Mouse (Mus musculus) heart, postnatal 14 days (tissue): ENCODE results near the gene Orm3. TPM values are rescaled to one million over a fixed set of nuclear protein-coding genes. Genes with fewer than 3 reads are reported as not detected.
A peak's percentile ranks its signal among the peaks of the same experiment; 100 is the strongest.

Experiments used
- DNase-seq, 2 experiments: peaks; one replicate each; pipeline ENCODE4 v3.0.0; 2021 to 2022
- intact Hi-C: fragments of 180-260 bp; cut with DNase I; formaldehyde crosslinking; loops from one replicate; pipeline ENCODE4 v1.15.1; 2025
- total RNA-seq, 2 experiments: library from RNA; stranded (reverse); gene quantifications; 2 replicates each; pipeline ENCODE4 v1.2.3; 2021

Orm3 gene
- total RNA-seq, 2 experiments from 2014 or later = 0.49 to 1.4 TPM

DNA sequence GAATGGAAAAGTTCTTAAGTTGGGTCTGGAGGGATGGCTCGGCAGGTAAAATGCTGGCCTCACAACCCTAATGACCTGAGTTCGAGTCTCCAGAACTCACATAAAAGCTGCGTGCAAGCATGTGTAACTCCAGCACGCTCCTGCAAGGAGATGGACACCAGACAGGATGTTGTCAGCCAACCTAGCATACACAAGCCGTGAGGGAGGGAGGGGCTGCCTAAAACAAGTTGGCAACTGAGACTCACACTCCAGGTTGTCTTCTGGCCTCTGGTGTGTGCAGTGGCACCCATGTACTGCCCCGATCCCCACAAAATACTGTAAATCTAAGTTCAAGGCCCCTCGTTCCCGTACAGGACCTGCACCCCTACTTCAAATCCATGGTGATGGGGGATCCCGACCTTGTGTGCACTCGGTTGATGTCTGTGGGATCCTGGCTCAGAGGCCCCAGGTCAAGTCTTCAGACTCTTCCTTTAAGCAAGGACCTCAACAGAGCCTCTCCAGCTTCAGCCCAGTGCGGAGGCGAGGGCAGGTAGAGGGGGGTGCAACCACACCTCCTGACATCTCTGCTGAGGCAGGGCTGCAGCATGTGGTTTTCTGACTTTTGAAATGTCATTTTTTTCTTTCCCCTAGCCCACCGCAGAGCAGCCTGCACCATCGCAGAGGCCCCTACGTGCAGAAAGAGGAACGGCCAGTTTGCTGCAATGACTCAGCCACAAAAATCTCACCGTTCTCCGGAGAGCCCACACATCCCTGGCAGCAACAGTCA is 44.8 kb downstream of the Orm3 start:
- no peak for DNase-seq
- intact Hi-C loops = no loop called here

DNA sequence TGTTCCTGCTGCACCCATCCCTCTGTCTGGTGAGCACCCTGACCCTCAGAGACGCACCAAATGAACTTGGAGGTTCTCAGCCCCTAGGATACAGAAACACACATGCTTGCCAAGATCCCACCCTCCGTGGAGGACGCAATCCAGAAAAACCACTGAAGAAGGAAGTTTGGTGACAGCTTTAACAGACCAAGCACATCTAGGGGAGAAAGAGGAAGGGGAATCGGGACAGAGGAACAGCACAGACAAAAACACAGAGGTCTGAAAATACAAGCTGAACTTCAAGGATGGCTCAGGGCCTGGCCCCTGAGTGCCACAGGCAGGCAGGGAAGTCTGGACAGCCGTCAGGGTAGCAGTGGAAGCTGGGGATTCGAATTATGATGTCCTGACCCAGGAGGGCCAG is 45.7 kb downstream of the Orm3 start:
- intact Hi-C loops = no loop called here
- no peak for DNase-seq

DNA sequence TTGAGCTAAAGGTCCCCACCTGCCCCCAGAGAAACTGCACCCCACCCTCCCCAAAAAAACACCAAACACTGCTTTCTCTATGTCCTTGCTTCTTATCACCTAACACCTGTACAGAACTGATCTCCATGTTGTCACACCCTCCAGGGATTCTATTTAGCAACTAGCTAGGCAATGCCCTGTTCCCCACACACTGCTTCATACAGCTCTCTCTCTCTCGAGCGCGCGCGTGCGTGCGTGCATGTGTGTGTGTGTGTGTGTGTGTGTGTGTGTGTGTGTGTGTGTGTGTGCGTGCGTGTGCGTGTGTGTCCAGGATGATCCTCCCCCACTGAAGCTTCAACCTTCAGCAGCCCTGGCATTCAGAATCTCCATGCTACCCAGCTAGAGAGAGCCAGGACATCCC is 46.1 kb downstream of the Orm3 start:
- intact Hi-C loops = no loop called here

DNA sequence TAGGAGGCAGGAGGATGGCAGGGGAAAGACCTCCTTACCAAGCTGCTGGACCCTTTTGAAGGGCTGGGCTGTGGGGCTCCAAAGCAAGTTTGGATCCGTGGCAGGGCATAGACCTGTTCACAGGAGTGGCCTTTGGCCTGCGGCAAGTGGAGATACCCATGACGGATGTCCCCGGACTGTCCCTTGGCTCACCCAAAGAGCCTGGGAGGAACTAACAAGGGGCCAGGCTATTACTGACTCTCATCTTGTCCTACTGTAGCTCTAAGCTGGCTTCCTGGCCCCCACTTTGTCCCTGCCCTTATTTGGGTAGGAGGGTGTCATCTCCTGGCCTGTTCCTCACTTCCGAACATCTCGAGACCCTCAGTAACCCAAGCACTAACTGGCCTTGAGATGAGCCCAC is 46.6 kb downstream of the Orm3 start:
- no peak for DNase-seq
- intact Hi-C loops = no loop called here

More for the DNA sequence above, 46.1 kb downstream of the Orm3 start:
- DNase-seq = no peak

- peak; percentile 94 to 95 for DNase-seq
- intact Hi-C loops = no loop called here
Observed at GRCm38 (mm10) chr4:63403040-63403959, 47.3 kb downstream of the Orm3 start, which contains the start of gene Akna. Gene Akna, minus strand, starts transcription at chr4:63403354.

DNA sequence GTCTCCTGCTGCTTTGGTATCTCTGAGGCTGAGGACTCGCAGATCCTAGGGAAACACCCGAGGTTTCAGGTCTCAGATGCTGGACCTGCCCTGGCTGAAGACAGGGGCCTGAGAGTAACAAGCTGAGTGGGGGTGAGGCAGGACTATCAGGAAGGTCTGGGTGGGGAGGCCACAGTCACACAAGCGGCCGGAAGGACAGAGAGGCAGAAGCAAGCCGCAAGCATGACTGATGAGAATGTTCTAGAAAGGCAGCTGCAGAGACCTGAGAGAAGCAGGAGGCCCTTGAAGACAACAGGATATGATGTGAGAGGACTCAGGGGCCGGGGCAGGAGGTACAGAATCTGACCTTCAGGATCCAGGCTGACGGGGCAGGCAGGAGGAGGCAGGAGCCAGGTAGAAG is 48.2 kb downstream of the Orm3 start:
- no peak for DNase-seq
- intact Hi-C loops = no loop called here

DNA sequence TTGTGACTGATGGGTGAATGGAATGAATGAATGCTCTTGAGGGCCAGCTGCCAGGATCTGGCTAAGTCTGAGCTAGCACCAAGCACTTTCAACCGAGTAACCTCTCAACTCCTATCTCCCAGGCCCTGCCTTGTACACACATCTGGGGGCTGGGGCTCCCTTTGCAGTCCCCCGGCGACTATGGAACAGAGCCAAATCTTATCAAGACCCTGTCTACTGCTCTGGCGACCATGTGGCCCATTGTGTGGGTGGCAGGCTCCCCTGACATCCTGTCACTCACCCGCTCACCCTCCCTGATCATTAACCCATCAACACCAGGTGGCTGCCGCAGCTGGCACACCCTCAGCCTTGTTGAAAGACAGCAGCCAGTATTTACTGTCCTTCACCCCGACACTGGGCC is 49.1 kb downstream of the Orm3 start:
- intact Hi-C loops = no loop called here

DNA sequence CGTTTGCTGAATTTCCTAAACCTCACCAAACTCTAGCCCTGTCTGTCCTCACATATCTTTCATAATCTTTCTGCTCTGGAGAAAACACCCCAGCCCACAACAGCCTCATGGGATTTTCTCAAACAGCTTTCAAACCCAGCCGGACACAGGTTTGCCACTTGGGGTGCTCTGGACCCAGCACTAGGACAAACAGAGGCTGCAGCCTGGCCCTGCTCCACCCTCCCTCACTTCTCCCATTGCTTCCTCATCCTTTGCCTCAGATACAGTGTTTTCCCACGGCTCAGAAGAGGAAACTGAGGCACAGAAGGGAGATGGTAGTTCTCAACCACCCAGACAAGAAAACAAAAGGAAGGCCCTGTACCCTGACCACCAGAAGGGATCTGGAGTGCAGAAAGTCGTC is 49.7 kb downstream of the Orm3 start:
- no peak for DNase-seq
- intact Hi-C loops = no loop called here

More for the DNA sequence above, 49.1 kb downstream of the Orm3 start:
- DNase-seq = no peak

GRCm38 (mm10) chr4:63408247-63408646 is 52.3 kb downstream of the Orm3 start:
- intact Hi-C loops = loop anchor here (2.0 kb wide), 1 partner anchor 39 kb away; no protein-coding TSS in a partner anchor
- DNase-seq = peak in 1 of 2 experiments; percentile 32

- DNase-seq = peak; percentile 64 to 77
- intact Hi-C loops = loop anchor here (2.0 kb wide), 1 partner anchor 40 kb away; no protein-coding TSS in a partner anchor
Observed at GRCm38 (mm10) chr4:63408649-63409048, 52.7 kb downstream of the Orm3 start.

Other genes starting within 250 kb of the Orm3 start
- not detected for gene Ambp, start 201.4 kb upstream of the Orm3 start, total RNA-seq
- not detected for gene Kif12, start 184.0 kb upstream of the Orm3 start, total RNA-seq
- 1 to 10 TPM; 2.4 to 3.4 TPM for gene Col27a1, start 142.2 kb upstream of the Orm3 start, total RNA-seq
- gene Orm1, start 11.6 kb upstream of the Orm3 start, total RNA-seq = under 1 TPM; 0.50 to 0.78 TPM
- under 1 TPM in 1 of 2 experiments, not detected in 1; 0.29 TPM for gene Orm2, start 6.3 kb downstream of the Orm3 start, total RNA-seq
- 1 to 10 TPM; 4.3 to 6.2 TPM for gene Akna, start 47.2 kb downstream of the Orm3 start, total RNA-seq
- 10 to 100 TPM; 23.9 to 26.2 TPM for gene Whrn, start 139.8 kb downstream of the Orm3 start, total RNA-seq
- gene Atp6v1g1, start 188.6 kb downstream of the Orm3 start, total RNA-seq = 100 to 1,000 TPM; 149 to 156 TPM
- 1 to 10 TPM; 6.8 to 9.5 TPM for gene Tmem268, start 202.6 kb downstream of the Orm3 start, total RNA-seq
- not detected for gene Gm11213, start 249.1 kb downstream of the Orm3 start, total RNA-seq